Mouse (Mus musculus): ENCODE measurements around the gene Olfr669. TPM values are rescaled to one million over a fixed set of nuclear protein-coding genes. Genes with fewer than 3 reads are reported as not detected.
"Not testable (repeated sequence)": the region's sequence is repeated elsewhere in the genome, so short reads cannot be mapped to it uniquely, and the experiment has no call there.

The Olfr669 gene
- not detected for total RNA-seq (2021)
- long read RNA-seq, experiment 1: 0 reads
- long read RNA-seq, experiment 2: 0 reads

- no peak for DNase-seq (ENCODE audit: low spot score in 2 of 2)
Observed at GRCm38 (mm10) chr7:104933940-104934339, at the start of gene Olfr669. Gene Olfr669 (plus strand): TSS chr7:104934240.

DNA sequence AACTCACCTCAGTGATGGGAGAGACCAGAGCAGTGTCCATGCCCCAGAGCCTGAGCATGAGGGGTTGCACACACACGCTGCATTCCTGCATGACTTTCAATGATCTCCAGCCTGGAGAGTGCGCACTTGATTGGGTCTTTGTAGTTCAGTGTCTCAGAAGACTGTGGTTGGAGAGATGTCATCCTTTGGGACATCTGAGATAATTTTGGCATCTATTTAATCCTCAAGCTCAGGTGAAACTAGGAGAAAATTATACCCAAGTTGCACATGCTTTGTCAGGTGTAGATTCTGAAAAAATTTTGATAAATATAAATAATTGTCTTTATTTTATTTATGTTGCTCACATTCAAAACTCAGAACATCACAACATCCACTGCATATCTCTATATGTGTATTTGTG, 38.2 kb upstream of the Olfr669 start, which contains the start of gene Olfr666:
Olfr666 (minus strand) TSS at position 101 of the 400 bp plus-strand sequence.
- DNase-seq (ENCODE audit: low spot score in 2 of 2): no peak

- no peak for DNase-seq (ENCODE audit: low spot score in 2 of 2)
Observed at GRCm38 (mm10) chr7:104921382-104921781, 12.7 kb upstream of the Olfr669 start, which contains the start of gene Olfr667. Gene Olfr667 (minus strand): TSS chr7:104921482.

DNA sequence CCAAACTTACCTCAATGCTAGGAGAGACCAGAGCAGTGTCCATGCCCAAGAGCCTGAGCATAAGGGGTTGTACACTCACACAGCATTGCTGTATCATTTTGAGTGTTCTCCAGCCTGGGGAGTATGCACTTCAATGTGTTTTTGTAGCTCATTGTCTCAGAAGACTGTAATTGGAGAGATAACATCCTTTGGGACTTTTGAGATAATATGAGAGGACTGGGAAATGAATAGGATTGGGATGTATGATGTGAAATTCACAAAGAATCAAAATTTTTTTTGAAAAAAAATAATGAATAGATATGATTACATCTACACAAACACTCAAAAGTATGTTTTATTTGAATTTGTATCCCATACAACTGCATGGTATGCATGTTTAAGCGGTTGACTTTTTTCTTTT, 6.1 kb upstream of the Olfr669 start, which contains the start of gene Olfr668:
Olfr668 (minus strand) TSS at position 101 of the 400 bp plus-strand sequence.
- no peak for DNase-seq (ENCODE audit: low spot score in 2 of 2)

- not testable (repeated sequence) for DNase-seq (ENCODE audit: low spot score in 2 of 2)
Observed at GRCm38 (mm10) chr7:104950234-104950633, 16.2 kb downstream of the Olfr669 start.

DNA sequence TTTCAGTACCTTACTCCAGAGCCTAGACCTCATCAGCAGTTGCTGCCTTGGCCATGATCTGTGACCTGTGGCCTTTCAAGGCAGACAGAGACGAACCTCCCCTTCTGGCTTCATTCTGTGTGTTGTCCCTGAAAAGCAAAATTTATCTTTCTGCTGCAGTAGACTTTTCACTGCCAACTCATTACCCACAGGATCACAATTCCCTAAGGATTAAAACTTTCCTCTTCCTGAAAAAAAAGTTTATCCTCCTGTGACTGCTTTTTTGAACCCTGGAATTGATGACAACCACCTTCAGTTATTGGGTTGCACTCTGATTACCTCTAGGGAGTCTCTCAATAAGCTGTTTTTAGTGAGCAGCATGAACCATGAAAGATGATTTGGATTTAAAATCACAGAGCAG, 28.5 kb downstream of the Olfr669 start, which contains the start of gene Olfr670:
Olfr670 (minus strand) TSS at position 101 of the 400 bp plus-strand sequence.
- no peak for DNase-seq (ENCODE audit: low spot score in 2 of 2)

- not testable (repeated sequence) for DNase-seq (ENCODE audit: low spot score in 2 of 2)
Observed at GRCm38 (mm10) chr7:104972507-104972906, 38.5 kb downstream of the Olfr669 start.

GRCm38 (mm10) chr7:104979026-104979425, 45.0 kb downstream of the Olfr669 start, which contains the start of gene Olfr671:
Gene Olfr671 (minus strand): TSS chr7:104979126.
- DNase-seq (ENCODE audit: low spot score in 2 of 2): no peak

Other genes starting within 250 kb of the Olfr669 start
- gene Olfr661, start 247.7 kb upstream of the Olfr669 start, total RNA-seq (2021): not detected
- gene Usp17le, start 156.8 kb upstream of the Olfr669 start, total RNA-seq (2021): not detected
- gene Usp17lb, start 91.6 kb upstream of the Olfr669 start, total RNA-seq (2021): not detected
- gene Usp17la, start 77.2 kb upstream of the Olfr669 start, total RNA-seq (2021): not detected
- gene Olfr665, start 56.2 kb upstream of the Olfr669 start, total RNA-seq (2021): not detected
- not detected for gene Olfr666, start 38.3 kb upstream of the Olfr669 start, total RNA-seq (2021)
- gene Olfr667, start 12.8 kb upstream of the Olfr669 start, total RNA-seq (2021): not detected
- gene Olfr668, start 6.2 kb upstream of the Olfr669 start, total RNA-seq (2021): not detected
- not detected for gene Olfr670, start 28.4 kb downstream of the Olfr669 start, total RNA-seq (2021)
- gene Olfr671, start 44.9 kb downstream of the Olfr669 start, total RNA-seq (2021): not detected
- not detected for gene Olfr672, start 67.8 kb downstream of the Olfr669 start, total RNA-seq (2021)
- gene Olfr675, start 94.2 kb downstream of the Olfr669 start, total RNA-seq (2021): not detected
- gene Olfr676, start 98.5 kb downstream of the Olfr669 start, total RNA-seq (2021): not detected
- gene Olfr677, start 117.1 kb downstream of the Olfr669 start, total RNA-seq (2021): not detected
- gene Olfr678, start 130.2 kb downstream of the Olfr669 start, total RNA-seq (2021): not detected
- gene Olfr679, start 147.0 kb downstream of the Olfr669 start, total RNA-seq (2021): not detected
- not detected for gene Olfr680-ps1, start 158.6 kb downstream of the Olfr669 start, total RNA-seq (2021)
- gene Olfr681, start 182.6 kb downstream of the Olfr669 start, total RNA-seq (2021): not detected
- gene Olfr683, start 212.8 kb downstream of the Olfr669 start, total RNA-seq (2021): not detected
- not detected for gene Olfr684, start 229.4 kb downstream of the Olfr669 start, total RNA-seq (2021)